Mouse (Mus musculus) cerebellum, postnatal 14 days (tissue): ENCODE results near the gene Ell3.
"Not testable (repeated sequence)": the region's sequence is repeated elsewhere in the genome, so short reads cannot be mapped to it uniquely, and the experiment has no call there.

Experiments used
- DNase-seq, 2 experiments: peaks; one replicate each; pipeline ENCODE4 v3.0.0; 2021; ENCODE audit warnings: mixed read lengths in 2 of 2

Ell3 gene

DNA sequence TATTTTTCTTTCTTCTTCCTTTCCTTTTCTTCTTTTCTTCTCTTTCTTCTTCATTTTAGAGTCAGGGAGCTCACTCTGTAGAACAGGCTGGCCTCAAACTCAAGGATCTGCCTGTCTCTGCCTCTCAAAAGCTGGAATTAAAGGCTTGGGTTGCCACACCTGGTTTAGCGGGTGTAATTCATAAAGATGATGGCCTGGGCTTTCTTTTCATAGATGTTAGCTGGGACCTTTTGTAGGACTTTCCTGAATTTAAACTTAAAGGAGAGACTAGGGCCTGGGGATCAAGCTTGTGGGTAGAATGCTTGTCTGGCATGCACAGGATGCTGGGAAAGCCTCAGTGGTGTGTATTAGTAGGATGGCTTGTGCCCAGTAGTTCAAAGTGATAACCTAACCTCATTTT is at the start of gene Ell3:
Gene Ell3, minus strand, starts transcription at position 101 of the 400 bp plus-strand sequence.
- DNase-seq = no peak

DNA sequence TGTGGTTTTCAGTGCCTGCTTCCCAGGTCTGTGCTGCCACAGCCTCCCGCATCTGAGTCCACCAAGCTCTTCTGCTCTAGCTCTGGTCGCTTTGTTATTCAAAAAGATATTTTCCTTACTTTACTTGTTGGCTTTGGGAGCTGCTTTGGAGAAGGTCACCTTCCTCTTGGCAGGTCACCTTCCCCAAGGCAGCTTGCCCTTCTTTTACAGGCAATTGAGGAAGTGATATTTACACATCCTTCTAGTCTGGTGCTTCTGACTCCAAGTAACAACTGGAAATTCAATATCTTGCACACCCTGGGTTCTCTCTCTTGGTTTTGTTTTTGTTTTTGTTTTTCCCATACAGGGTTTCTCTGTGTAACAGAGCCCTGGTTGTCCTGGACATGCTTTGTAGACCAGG is 40.3 kb upstream of the Ell3 start:
- DNase-seq = not testable (repeated sequence)

DNA sequence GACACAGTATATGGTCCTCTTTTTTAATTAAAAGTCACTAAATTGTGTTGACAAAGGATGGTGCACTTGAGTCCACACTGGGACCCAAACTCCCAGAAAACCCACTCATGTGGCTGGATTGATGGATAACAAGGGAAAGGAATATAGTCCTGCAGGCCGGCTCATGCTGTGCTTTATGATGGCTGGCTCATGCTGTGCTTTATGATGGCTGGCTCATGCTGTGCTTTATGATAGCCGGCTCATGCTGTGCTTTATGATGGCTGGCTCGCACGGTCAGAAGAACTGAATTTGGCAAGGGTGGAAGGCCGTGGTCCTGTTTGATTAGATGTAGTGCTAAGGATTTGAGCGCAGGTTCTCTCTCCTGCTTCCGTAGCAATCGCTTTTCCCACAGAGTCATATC is 39.5 kb upstream of the Ell3 start:
- DNase-seq = no peak

DNA sequence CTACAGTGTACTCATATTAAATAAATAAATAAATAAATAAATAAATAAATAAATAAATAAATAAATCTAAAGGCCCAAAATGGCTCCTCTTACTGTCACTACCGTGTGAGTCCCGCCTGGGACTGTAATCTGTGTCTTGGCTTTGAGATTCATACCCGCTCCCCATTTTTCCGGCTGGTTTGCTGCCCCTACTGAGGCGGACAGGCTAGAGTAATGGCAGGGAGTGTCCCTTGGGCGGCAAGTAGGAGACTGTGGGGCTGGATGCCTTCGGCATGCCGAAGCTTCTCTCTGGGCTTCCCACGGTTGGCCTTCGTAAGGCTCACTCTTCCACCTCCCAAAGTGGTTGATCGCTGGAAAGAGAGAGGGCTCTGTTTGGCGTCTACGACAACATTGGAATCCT is 36.8 kb upstream of the Ell3 start:
- not testable (repeated sequence) for DNase-seq

DNA sequence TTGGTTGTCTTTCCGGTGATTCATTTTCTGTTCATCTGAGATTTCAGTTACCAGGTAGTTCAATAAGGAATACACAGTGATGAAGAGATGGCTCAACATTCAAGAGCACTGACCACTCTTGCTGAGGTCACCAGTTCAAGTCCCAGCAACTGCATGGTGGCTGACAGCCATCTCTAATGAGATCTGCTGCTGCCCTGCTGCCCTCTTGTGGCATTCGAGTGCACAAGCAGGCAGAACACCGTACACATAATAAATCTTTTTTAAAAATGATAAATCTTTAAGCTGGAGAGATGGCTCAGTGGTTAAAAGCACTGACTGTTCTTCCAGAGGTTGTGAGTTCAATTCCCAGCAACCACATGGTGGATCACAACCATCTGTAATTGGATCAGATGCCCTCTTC is 36.4 kb upstream of the Ell3 start:
- peak in 1 of 2 experiments; percentile 33 for DNase-seq

DNA sequence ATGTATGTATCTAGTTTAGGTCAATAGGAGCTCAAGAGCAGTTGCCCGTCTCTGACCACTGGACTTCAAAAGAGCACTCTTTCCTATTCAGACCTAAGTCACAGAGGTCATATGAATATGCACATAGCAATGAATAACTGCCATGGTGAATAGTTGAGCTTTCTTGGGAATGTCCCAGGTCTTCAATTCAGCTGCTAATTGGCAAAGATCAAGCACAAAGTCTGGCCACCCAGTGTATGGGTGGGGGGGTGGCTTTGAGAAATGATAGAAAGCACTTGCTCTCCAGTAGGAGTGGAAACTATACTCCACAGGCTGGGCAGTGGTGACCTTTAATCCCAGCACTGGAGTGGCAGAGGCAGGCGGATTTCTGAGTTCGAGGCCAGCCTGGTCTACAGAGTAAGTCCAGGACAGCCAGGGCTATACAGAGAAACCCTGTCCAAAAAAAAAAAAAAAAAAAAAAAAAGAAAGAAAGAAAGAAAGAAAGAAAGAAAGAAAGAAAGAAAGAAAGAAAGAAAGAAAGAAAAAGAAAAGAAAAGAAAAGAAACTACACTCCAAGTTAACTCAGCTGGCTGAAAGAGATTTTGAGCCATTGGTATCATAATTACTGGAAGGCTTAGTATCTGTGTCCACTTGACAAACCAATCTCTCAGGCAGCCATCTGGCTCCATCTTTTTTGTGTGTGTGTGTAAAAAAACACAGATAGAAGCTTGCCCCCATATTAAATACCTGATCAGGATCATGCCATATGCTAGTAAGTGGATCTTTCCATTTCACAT is 33.6 kb upstream of the Ell3 start:
- no peak for DNase-seq

DNA sequence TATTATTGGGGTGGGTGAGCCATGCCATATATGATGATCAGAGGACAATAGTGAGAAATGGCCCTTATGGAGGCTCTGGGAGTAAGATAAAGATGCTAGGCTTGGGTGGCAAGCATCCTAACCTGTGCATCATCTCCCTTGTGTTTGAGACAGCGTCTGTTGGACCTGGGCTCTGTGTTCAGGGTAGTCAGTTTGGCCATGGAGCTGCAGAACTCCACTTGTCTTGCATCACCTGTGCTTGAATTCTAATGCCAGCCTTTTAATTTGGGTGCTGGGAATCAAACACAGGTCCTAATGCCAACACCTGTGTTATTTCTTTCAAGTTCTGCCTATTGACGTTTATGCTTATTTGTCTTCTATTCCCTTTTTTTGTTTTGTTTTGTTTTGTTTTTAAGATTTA is 31.2 kb upstream of the Ell3 start:
- DNase-seq = not testable (repeated sequence)

DNA sequence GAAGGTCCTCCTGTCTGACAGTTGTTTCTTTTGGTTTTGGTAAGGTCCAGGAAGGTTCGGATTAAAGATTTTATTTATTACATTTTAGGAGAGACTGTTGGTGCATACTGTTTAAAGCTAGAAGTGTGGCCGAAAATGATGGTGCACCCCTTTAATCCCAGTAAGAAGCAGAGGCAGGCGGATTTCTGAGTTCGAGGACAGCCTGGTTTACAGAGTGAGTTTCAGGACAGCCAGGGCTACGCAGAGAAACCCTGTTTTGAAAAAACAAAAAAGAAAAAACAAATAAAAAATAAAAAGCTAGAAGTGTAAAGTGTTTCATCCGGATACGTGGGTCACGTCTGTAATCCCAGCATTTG is 30.1 kb upstream of the Ell3 start:
- DNase-seq = no peak

DNA sequence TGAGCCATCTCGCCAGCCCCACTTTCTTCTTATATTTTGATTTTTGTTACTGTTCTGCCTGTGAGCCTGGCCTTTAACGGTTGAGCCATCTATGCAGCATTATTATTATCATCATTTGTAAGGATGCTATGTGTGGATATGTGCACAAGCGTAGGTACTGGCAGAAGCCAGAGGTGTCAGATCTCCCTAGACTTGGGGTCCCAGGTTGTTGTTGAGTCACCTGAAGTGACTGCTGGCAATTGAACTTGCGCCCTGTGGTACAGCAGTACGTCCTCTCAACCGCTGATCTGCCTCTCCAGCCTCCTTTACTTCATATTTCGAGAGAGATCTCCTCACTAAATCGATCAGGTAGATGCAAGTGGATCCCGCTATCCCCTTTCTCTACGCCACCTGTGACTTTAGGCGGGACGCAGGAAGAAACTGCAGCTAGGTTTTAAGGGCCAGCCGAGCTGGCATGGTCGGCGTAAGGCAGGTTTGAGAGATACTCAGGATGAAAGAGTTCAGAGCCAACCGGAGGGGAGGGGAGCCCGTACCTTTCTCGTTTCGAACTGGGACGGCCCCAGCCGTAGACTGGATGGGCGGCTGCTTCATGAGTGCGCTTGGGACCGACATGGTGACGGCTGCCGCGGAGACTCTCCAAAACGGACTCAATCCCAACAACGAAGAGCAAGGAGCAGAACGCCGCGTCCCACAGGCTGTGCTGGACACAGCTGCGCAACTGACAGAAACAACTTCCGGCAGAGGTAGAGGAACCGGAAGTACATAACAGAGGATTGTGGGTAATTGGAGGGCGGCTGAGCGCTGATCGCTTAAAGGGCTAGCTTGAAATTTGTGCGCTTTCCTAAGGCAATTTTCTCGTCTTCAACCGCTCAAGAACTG is 29.5 kb upstream of the Ell3 start, which contains the start of gene Mfap1b:
Gene Mfap1b, minus strand, starts transcription at position 767 of the 879 bp plus-strand sequence.
- DNase-seq = peak; percentile 82 to 84

DNA sequence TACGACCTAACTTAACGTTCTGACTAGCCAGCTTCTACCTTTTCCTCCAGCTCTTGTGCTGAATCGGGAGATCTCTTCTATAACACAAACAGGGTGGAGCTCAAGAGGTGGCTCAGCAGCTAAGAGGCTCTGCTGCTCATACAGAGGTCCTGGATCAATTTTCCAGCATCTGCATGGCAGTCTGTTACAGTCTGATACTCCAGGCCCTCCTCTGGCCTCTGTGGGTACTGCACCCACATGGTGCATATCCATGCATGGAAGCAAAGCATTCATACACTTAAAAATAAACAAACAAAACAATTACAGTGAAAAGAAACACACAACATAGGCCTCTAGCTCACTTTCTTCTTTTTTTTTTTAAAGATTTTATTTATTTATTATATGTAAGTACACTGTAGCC is 28.7 kb upstream of the Ell3 start:
- DNase-seq = not testable (repeated sequence)

DNA sequence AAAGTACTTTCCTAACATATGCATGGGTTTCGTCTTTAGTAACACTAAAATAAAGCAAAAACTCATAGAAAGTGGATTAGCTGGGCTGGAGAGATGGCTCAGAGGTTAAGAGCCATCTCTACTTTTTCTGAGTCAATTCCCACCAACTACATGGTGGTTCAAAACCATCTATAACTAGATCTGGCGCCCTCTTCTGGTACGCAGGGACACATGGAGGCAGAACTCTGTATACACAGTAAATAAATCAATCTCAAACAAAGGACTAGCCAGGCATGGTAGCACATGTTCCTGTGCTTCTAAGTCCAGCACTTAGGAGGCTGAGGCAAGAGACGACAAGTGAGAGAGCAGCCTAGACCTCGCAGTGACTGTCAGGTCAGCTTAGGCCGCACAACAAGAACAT is 24.9 kb upstream of the Ell3 start:
- DNase-seq = not testable (repeated sequence)

DNA sequence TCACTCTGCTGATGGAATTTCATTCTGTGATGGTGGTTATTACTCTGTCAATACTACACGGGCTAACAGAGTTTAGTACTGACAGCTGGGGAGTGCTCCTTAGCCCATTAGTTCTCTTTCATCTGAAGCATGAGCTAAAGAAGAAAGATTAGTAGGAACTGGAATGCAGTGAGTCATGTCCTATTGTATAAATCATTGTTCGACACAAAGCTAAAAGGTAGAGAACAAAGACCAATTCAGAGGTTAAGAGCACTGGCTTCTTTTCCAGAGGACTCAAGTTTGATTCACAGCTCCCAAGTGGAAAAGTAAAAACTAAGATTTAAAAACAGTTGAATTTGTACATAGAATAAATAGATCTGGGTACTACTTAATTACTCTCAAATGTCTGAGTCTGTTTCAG is 16.0 kb upstream of the Ell3 start:
- DNase-seq = no peak

DNA sequence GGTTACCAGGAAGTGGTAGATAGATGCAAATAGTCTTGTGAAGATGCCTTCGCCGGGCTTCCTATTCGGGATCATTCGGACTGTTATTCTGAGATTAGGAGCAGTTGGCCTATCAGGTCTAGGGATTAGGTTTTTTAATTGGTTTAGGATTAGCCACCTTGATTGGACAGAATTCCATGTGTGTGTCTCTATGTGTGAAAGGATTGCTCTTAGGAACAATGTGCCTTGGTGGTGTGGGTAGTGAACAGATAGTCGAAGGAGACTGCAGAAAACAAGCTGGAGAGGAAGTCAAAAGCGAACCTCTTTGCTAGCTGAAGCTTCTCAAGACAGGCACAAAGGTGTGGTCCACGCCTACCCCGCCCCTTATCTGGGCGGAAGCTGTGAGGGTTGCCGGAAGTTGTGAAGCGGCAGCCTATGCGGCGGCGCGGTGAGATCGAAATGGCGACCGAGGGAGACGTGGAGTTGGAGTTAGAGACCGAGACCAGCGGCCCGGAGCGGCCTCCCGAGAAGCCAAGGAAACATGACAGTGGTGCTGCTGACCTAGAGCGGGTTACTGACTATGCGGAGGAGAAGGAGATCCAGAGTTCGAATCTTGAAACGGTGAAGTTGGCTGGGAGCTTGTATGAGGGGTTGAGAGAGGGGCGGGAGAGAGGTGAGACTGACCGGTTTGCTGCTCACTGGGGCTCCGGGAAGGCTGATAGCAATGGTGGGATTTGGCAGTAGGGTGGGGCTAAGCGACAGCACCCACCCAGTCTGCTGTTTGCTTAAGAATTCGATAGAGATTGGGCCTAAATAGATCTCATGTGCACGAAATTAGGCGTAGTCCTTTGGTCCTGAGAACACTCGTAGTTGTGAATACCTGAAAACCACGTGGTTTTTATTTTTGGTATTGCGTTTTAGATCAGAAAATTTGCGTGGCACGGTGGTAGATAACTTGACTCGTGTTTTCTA is 12.9 kb upstream of the Ell3 start, which contains the start of gene Serinc4:
Gene Serinc4, minus strand, starts transcription at position 90 of the 951 bp plus-strand sequence.
- peak; percentile 85 to 86 for DNase-seq

DNA sequence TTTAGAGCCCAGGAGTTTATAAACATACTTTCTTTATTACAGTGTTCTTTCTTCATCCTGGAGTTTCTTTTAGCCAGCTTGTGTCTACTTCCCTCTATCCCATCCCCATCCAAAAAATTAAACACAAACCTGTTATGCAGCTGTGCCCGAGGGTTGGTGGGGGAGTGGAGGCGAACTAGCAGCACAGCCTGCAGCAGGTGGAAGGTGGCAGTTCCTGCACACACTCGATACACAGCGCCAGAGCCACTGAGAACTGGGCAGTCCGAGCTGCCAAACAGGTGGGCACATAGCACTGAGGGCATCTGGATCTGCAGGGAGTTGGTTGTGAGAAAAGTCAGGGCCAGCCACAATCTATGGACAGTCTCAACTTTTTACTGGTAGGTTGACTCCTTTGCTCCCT is 11.5 kb upstream of the Ell3 start:
- no peak for DNase-seq

DNA sequence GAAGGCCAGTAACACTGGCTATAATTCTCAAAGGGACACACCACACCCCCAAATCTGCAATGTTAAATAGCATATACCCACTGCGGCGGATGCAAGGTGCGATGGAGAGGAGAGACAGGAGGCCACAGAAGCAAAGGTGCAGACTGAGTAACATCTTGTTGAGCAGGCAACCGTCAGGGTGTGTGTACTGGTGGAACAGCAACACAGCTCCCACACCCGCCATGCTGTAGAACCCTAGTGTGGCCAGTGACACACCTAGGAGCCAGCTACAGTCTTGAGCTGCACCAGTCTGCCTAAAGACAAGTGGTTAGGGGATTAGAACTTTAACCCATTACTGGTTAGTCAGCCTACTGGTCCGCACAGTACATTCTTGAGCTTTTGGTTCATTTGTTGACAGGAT is 9.8 kb upstream of the Ell3 start:
- no peak for DNase-seq

DNA sequence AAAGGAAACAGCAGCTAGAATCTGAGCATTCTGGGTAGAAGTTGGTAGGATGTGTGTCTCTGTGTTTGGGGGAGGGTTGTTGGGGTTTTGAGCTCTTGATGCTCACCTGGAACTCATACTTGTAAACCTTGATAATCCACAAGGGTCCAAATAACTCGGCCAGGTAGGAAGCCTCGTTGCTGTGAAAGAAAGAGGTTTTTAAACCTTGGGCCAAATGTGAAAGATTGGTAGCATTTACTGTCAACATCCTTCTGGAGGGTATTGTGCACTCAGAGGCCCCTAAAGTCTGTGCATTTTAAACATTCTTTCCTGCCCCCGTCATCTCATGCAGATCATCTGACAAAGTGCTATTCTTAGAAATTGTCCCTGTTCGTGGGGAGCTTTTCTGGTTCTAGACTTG is 8.9 kb upstream of the Ell3 start, which contains the start of gene Hypk:
Gene Hypk, plus strand, starts transcription at position 301 of the 400 bp plus-strand sequence.
- DNase-seq = no peak

DNA sequence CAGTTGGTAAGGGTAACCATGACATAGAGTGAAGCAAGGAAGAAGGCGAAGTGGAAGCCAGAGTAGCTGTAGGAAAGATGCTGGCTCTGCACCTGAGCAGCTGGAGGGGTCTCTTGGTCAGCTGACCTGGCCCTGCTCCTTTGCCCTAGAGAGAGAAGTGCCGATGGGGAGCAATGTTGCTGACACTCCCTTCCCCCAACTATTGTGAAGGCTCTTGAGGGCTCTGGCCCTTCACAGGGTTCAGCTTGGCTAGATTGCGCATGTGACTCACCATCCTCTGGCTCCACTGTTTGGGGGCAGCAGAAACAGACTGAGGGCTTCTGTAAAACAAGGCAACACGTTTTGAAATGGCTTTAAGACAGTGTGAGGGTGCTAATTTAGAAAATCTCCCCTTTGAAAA is 8.3 kb upstream of the Ell3 start:
- DNase-seq = no peak

DNA sequence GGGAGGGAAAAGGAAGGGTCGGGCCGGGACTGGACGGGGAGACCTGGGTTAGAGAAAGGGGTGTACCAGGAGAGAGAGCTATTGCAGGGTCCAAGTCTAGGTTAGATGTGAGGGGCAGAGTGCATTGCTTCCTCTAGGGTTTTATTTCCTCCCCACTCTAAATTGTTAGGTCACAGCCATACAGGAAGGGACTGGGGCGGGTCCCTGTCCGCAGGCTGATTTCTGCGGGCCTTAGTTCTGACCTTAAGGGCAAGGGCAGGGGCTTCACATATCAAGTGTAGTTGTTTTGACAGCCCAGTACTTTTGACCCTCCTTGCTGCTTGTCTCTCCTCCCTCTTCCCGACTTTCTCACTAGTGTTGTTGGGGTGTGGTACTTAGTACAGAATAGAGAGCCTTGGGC is 6.0 kb upstream of the Ell3 start:
- DNase-seq = no peak

DNA sequence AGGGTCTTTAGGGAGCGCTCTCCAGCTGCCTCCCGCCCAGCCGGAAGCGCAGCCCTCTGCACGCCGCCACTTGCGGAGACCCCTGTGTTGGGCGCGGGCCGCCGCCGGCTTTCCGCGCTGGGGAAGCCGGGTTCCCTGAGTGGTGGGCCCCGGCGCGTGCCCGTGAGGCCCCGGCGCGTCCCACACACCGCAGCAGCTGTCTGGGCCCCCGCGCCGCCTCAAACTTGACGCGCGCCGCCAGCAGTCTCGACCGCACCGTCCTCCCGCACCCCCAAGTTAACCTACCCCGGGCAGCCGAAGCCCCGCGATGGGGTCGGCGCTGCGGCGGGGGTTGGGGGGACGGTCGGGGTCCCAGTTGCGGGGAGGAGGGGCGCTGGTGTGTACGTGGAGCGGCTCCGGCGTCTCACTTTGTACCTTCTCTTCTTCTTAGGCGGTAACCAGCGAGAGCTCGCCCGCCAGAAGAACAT is 5.5 kb upstream of the Ell3 start:
- DNase-seq = no peak

DNA sequence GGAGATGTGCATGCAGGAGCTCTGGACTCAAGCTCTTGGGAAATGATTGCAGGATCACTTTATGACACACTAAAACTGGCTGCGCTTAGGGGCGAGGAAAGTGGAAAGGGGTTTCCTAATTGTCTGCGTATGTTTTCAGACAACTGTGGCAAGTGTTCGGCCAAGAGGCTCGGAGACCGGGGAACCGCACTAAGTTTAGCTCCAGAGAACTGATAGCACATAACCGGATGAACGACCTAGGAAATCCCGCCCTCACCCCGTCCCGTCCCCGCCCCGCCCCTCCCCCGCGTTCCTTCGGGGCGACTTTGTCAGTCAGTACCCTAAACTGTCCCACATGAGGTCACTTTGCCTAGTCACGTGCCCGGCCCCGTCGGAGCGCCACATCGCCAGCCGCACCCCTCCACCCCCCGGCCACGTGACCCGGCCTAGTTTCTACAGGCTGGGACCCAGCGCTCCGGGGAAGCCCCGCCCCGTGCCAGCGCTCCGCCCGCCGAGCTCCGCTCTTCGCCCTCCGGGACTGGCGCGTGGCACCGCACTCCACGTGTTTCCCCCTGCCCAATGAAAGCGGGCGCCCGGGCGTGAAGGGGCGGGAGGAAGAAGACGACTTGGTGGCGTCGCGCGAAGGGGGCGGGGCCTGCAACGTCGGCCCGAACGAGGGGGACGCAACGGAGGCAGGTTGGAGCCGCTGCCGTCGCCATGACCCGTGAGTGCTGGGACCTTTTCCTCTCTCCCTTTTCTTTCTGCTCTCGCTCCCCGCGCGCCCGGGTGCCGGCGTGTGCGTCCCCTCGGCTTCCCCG is 4.9 kb upstream of the Ell3 start, which contains the start of gene Serf2:
Gene Serf2, plus strand, starts transcription at position 457 of the 797 bp plus-strand sequence.
- DNase-seq = peak; percentile 99

DNA sequence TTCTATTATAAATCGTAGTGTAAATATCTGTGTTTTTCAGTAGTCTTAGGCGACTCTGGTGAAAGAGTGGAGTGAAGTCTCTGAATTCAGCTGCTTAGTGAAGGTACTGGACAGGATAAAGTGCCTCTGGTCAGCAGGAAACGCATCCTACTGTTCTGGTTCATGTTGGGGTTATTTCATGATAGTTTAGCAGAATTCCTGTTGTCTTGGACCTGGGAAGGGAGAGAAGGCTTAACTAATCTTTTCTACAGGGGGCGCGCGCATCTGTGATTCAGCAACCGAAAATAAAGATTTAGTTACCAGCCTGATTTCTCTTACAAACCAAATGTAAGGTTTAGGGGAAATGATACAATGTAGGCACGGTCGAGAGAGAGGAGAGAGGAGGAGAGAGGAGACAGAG is 4.1 kb upstream of the Ell3 start:
- DNase-seq = peak; percentile 30 to 37

DNA sequence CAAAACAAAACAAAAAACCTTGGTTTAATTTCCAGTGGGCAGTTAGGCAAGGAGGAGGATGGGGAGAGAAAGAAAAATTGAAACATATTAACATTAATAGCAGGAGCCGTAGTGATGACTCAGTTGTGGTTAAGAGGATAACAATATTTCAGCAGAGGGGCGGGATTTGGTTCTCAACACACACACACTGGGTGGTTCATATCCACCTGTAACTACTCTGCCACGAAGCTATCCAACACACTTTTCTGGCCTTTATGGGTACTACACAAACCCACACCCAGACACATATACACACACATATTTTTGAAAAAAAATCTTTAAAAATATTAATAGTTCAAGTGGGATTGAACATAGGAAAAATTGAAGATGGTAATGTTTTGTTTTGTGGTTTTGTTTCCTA is 2.9 kb upstream of the Ell3 start:
- no peak for DNase-seq
